Mouse (Mus musculus) hindbrain, postnatal 0 days (tissue): Measurements from ENCODE around the gene Arih1. TPM values are rescaled to one million over a fixed set of nuclear protein-coding genes. Genes with fewer than 3 reads are reported as not detected.
A peak's percentile ranks its signal among the peaks of the same experiment; 100 is the strongest.

Experiments
- ATAC-seq: fragments of 200-750 bp; cut with Nextera tagmentation; 2 replicates; pipeline ENCODE4 v1.8.0; 2017; ENCODE audit warnings: mild to moderate bottlenecking, moderate TSS enrichment, moderate library complexity
- DNase-seq: peaks from one replicate; pipeline ENCODE4 v3.0.0-alpha.2; 2015; ENCODE audit warnings: low spot score
- H3K27ac ChIP-seq: fragments of 300-500 bp; sonication (generic); 2 replicates; pipeline ENCODE4 v1.5.1; 2014; ENCODE audit warnings: mild to moderate bottlenecking
- H3K27me3 ChIP-seq: fragments of 300-500 bp; sonication (generic); 2 replicates; pipeline ENCODE4 v1.6.1; 2014; ENCODE audit warnings: low read length, mixed read lengths; ENCODE audit not compliant: insufficient read depth
- H3K36me3 ChIP-seq: fragments of 300-500 bp; sonication (generic); 2 replicates; pipeline ENCODE4 v1.6.1; 2014; ENCODE audit warnings: low read length, mixed read lengths; ENCODE audit not compliant: insufficient read depth
- H3K4me1 ChIP-seq: fragments of 300-500 bp; sonication (generic); 2 replicates; pipeline ENCODE4 v1.6.1; 2014; ENCODE audit warnings: antibody characterized with exemption, low read length, mixed read lengths; ENCODE audit not compliant: insufficient read depth
- H3K4me2 ChIP-seq: fragments of 300-500 bp; sonication (generic); 2 replicates; pipeline ENCODE4 v1.6.1; 2014; ENCODE audit warnings: low read depth, mild to moderate bottlenecking, low read length, moderate library complexity, mixed read lengths
- H3K4me3 ChIP-seq: fragments of 300-500 bp; sonication (generic); 2 replicates; pipeline ENCODE4 v1.5.1; 2014; ENCODE audit warnings: low read length
- H3K9ac ChIP-seq: fragments of 300-500 bp; sonication (generic); replicated peaks from 2 replicates; pipeline ENCODE4 v1.6.1; 2014; ENCODE audit warnings: mild to moderate bottlenecking, low read length, moderate library complexity, mixed read lengths
- H3K9me3 ChIP-seq: fragments of 300-500 bp; sonication (generic); 2 replicates; pipeline ENCODE4 v1.6.1; 2016; ENCODE audit warnings: low read length, mixed read lengths
- CTCF ChIP-seq: IDR thresholded peaks from 2 replicates; pipeline ENCODE4 v1.5.1; 2016; ENCODE audit warnings: antibody characterized with exemption, control low read depth, low read depth
- WGBS: fragments of 180-500 bp; shearing (Covaris S2); extraction: QIAGEN DNeasy Blood & Tissue Kit; methylation state at CpG from one replicate; pipeline ENCODE4 v1.1.7; 2014; 5-methylcytosine and 5-hydroxymethylcytosine counted together
- polyA plus RNA-seq: library from polyadenylated mRNA; unstranded; fragments of >200 nt; fragmentation: Nextera tagmentation; extraction: Ambion mirVana; gene quantifications from 2 replicates; pipeline ENCODE4 v1.2.1, GENCODE M21; 2015
- total RNA-seq: library from RNA; depleted of rRNA; stranded (reverse); fragments of >200 nt; gene quantifications from 2 replicates; pipeline ENCODE4 v1.2.3, GENCODE M21; 2014; rRNA removed

The Arih1 gene
- total and polyA plus RNA-seq, 2 experiments from 2014 or later, result 7.4 to 40.3 TPM

DNA sequence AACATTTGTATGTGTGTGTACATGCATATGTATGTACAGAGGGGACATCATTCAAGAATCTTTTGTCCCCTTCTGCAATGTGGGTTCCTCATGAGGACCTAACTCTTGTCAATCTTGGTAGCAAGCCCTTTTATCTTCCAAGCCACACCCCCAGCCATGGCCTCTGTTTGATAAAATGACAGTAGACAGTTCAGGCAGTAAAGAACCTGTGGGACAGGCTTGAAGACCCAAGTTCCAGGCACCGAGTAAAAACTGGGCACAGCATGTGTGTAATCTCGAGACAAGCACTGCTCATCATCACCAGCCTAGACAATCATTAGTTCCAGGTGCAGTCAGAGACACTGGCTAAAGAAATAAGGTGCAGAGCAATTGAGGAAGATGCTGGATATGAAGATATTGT is 140.2 kb downstream of the Arih1 start:
- ATAC-seq (no peak), DNase-seq (no peak)
- Histone ChIP-seq H3K4me3 (no peak overlapping the region), H3K9me3 (no peaks in the 10 kb centered on the region), H3K27me3 (no peaks in the 10 kb centered on the region), H3K36me3 (peaks cover 7% of the 10 kb centered on the region; the same call in 1 of the 2 replicates), H3K9ac (no peak overlapping the region), H3K4me2 (no peak overlapping the region), H3K27ac (no peak overlapping the region), H3K4me1 (no peaks in the 10 kb centered on the region)
- TF ChIP-seq CTCF, result no peak
- WGBS, result 60% methylated on average over 2 of the region's 2 CpGs

DNA sequence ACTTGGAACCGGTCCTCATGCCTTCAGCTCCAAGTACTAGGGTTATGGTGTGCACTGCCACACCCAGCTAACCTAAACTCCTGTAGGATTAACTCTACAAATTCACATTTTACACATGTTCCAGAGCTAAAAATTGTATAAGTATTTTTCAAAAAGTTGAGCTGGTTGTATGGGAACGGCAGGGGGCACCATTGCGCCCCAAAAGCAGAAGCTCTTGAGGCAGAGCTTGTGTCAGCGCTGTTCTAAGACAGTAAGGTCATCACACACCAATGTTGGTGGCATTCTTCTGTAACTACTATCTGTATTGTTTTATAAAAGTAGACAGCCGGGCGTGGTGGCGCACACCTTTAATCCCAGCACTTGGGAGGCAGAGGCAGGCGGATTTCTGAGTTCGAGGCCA is 146.4 kb downstream of the Arih1 start:
- no peak overlapping the region for H3K4me3 ChIP-seq
- no peaks in the 10 kb centered on the region for H3K4me1 ChIP-seq
- no peak overlapping the region for H3K9ac ChIP-seq
- no peaks in the 10 kb centered on the region for H3K9me3 ChIP-seq
- TF ChIP-seq CTCF, result peak; percentile 41; the same call in 1 of the 2 replicates
- peak; percentile 21 for DNase-seq
- no peak for ATAC-seq
- no peaks in the 10 kb centered on the region for H3K27me3 ChIP-seq
- H3K4me2 ChIP-seq, result no peak overlapping the region
- peaks cover 22% of the 10 kb centered on the region; the same call in 1 of the 2 replicates for H3K36me3 ChIP-seq
- 87% methylated on average over 8 of the region's 9 CpGs for WGBS
- no peak overlapping the region for H3K27ac ChIP-seq

DNA sequence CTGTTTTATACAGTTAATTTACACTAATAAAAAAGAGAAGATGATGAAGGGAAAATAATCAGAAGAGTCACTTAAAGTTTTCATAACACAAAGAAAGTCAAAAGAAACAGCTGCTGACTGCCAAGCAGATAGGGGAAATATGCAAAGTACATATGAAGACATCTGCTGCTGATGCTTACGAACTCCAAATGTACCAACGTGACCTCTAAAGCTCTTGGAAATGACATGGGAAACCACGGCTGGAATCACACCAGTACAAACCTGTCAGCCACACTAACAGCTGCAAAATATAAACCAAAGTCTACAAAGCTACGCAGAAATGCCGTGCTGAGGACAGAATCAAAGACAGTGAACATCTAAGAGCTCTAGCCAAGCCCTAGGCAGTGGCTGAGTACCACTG is 147.3 kb downstream of the Arih1 start:
- no peak overlapping the region for H3K9ac ChIP-seq
- H3K4me2 ChIP-seq, result no peak overlapping the region
- H3K36me3 ChIP-seq, result peaks cover 22% of the 10 kb centered on the region; the same call in 1 of the 2 replicates
- no peaks in the 10 kb centered on the region for H3K4me1 ChIP-seq
- H3K9me3 ChIP-seq, result no peaks in the 10 kb centered on the region
- H3K27ac ChIP-seq, result no peak overlapping the region
- no peak for TF ChIP-seq CTCF
- DNase-seq (no peak), ATAC-seq (no peak)
- no peak overlapping the region for H3K4me3 ChIP-seq
- WGBS, result 89% methylated on average over 5 of the region's 5 CpGs
- no peaks in the 10 kb centered on the region for H3K27me3 ChIP-seq

DNA sequence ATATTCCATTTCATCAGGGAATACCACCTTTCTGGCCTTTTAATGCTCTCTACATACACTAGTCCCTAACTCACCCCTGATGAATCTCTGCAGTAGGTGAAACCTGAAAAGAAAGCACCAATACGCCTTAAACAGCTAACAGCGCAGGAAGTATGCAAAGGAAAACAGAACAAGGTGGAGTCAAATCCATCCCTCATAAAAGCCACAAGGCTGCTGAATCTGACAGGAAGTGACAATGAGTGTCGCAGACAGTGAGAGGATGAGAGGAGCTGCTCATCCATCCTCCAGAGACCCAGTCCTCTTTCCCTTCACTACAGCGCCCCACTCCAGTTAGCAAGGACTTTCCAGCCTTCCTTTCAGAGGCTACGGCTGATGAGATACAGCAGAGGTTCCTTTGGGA is 148.0 kb downstream of the Arih1 start:
- H3K4me1 ChIP-seq, result no peaks in the 10 kb centered on the region
- DNase-seq (no peak), ATAC-seq (no peak)
- no peak overlapping the region for H3K4me2 ChIP-seq
- no peaks in the 10 kb centered on the region for H3K27me3 ChIP-seq
- no peak overlapping the region for H3K27ac ChIP-seq
- H3K9me3 ChIP-seq, result no peaks in the 10 kb centered on the region
- 80% methylated on average over 5 of the region's 5 CpGs for WGBS
- no peak for TF ChIP-seq CTCF
- no peak overlapping the region for H3K9ac ChIP-seq
- no peak overlapping the region for H3K4me3 ChIP-seq
- H3K36me3 ChIP-seq, result peaks cover 24% of the 10 kb centered on the region; the same call in 1 of the 2 replicates

Other genes with a start within 250 kb of the Arih1 start
- 35.5 and 39.9 TPM in 2 replicates for gene Adpgk, start 195.1 kb downstream of the Arih1 start, total RNA-seq
- gene Adpgk, start 195.1 kb downstream of the Arih1 start, polyA plus RNA-seq, result 18.2 and 19.5 TPM in 2 replicates
- 32.9 and 55.5 TPM in 2 replicates for gene Bbs4, start 133.1 kb downstream of the Arih1 start, total RNA-seq
- gene Bbs4, start 133.1 kb downstream of the Arih1 start, polyA plus RNA-seq, result 52.2 and 56.1 TPM in 2 replicates
- gene Hexa, start 52.9 kb upstream of the Arih1 start, total RNA-seq, result 52.9 and 54.8 TPM in 2 replicates
- 52.7 and 53.1 TPM in 2 replicates for gene Hexa, start 52.9 kb upstream of the Arih1 start, polyA plus RNA-seq
- gene Tmem202, start 53.2 kb upstream of the Arih1 start, total RNA-seq, result 1.5 and 3.7 TPM in 2 replicates
- 1.1 and 1.6 TPM in 2 replicates for gene Tmem202, start 53.2 kb upstream of the Arih1 start, polyA plus RNA-seq
- 82.3 and 91.7 TPM in 2 replicates for gene Celf6, start 91.3 kb upstream of the Arih1 start, total RNA-seq
- 40.1 and 40.9 TPM in 2 replicates for gene Celf6, start 91.3 kb upstream of the Arih1 start, polyA plus RNA-seq
- 123 and 129 TPM in 2 replicates for gene Parp6, start 130.7 kb upstream of the Arih1 start, total RNA-seq
- gene Parp6, start 130.7 kb upstream of the Arih1 start, polyA plus RNA-seq, result 136 and 156 TPM in 2 replicates
- 945 and 948 TPM in 2 replicates for gene Pkm, start 169.8 kb upstream of the Arih1 start, total RNA-seq
- 864 and 883 TPM in 2 replicates for gene Pkm, start 169.8 kb upstream of the Arih1 start, polyA plus RNA-seq
- gene Gramd2, start 193.5 kb upstream of the Arih1 start, total RNA-seq, result 5.0 and 11.2 TPM in 2 replicates
- 2.9 and 4.0 TPM in 2 replicates for gene Gramd2, start 193.5 kb upstream of the Arih1 start, polyA plus RNA-seq